In the genomic region with DNA sequence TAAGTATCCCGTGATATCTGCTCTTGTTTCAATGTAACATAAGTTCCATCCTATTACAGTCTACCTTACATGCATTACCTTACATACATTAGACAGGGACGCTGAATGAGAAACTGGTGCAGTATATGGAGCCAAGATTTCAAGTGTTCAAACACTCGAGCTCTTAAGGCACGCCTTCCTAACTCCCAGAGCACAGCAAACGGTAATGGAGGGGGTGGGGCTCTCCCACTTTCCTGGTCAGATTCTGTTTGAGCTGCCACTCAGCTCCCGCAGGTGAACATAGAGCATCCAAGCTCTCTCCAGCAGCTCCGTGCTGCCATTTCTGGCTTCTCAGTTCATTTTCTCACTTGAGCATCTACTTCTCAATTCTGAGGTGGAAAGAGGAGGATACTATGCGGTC, we compare ENCODE assay signal across 17 mouse cellular contexts.
"Had no signal": no experiment of that assay in that cellular context is flagged by ENCODE, and none has a peak within 500 bp of the region (broad histone marks: within the 10 kb centered on the region; RNA-seq: fewer than 3 reads in every experiment).

No protein-coding gene starts in this region.

- H3K36me3 ChIP-seq: neural tube, embryonic 15.5 days had no signal

- H3K9ac ChIP-seq: kidney, embryonic 15.5 days; liver, embryonic 14.5 days; liver, postnatal 0 days; midbrain, embryonic 13.5 days; neural tube, embryonic 12.5 days; neural tube, embryonic 15.5 days had no signal

- H3K9me3 ChIP-seq: kidney, embryonic 15.5 days; megakaryocyte, embryonic 14.5 days; midbrain, embryonic 10.5 days; midbrain, embryonic 13.5 days; neural tube, embryonic 12.5 days; neural tube, embryonic 15.5 days had no signal

- ATAC-seq: liver, postnatal 0 days; midbrain, embryonic 13.5 days had no signal

- H3K4me3 ChIP-seq: kidney, embryonic 15.5 days; left cerebral cortex, adult 2 months; megakaryocyte, embryonic 14.5 days; midbrain, embryonic 10.5 days; midbrain, embryonic 13.5 days; neural tube, embryonic 12.5 days; neural tube, embryonic 15.5 days had no signal

- H3K4me2 ChIP-seq: kidney, embryonic 15.5 days; midbrain, embryonic 13.5 days; neural tube, embryonic 12.5 days; neural tube, embryonic 15.5 days had no signal

- H3K27me3 ChIP-seq: kidney, embryonic 15.5 days; megakaryocyte, embryonic 14.5 days; midbrain, embryonic 13.5 days; neural tube, embryonic 12.5 days; neural tube, embryonic 15.5 days had no signal

- H3K27ac ChIP-seq: kidney, embryonic 15.5 days; left cerebral cortex, adult 2 months; liver, embryonic 14.5 days; midbrain, embryonic 10.5 days; midbrain, embryonic 13.5 days; neural tube, embryonic 12.5 days; neural tube, embryonic 15.5 days had no signal

- H3K4me1 ChIP-seq: kidney, embryonic 15.5 days; midbrain, embryonic 10.5 days; neural tube, embryonic 12.5 days had no signal

- DNase-seq: kidney, adult 11 months; kidney, adult 8-10 months; kidney, postnatal 10 days; kidney, postnatal 36 days; layer of hippocampus, postnatal 36 days; liver, postnatal 0 days; retina, postnatal 1 day; thymus, adult 18-20 months; thymus, postnatal 36 days had no signal
